Mouse (Mus musculus) midbrain, postnatal 0 days (tissue): ENCODE measurements around the gene Klhdc8b. TPM values are rescaled to one million over a fixed set of nuclear protein-coding genes. Genes with fewer than 3 reads are reported as not detected.

Experiments
- ATAC-seq: fragments of 200-750 bp; cut with Nextera tagmentation; 2 replicates; pipeline ENCODE4 v1.8.0; 2017; ENCODE audit warnings: moderate number of reproducible peaks, mild to moderate bottlenecking, moderate TSS enrichment, moderate library complexity; ENCODE audit not compliant: low FRiP score
- DNase-seq: peaks from one replicate; pipeline ENCODE4 v3.0.0-alpha.2; 2015; ENCODE audit warnings: low spot score
- H3K27ac ChIP-seq: fragments of 300-500 bp; sonication (generic); 2 replicates; pipeline ENCODE4 v1.5.1; 2014; ENCODE audit warnings: low read depth, mild to moderate bottlenecking, low read length, mixed read lengths
- H3K27me3 ChIP-seq: fragments of 300-500 bp; sonication (generic); 2 replicates; pipeline ENCODE4 v1.6.1; 2014; ENCODE audit warnings: low read length, control low read depth, mixed read lengths; ENCODE audit not compliant: insufficient read depth
- H3K36me3 ChIP-seq: fragments of 300-500 bp; sonication (generic); 2 replicates; pipeline ENCODE4 v1.6.1; 2014; ENCODE audit warnings: low read length, control low read depth, mixed read lengths; ENCODE audit not compliant: insufficient read depth
- H3K4me1 ChIP-seq: fragments of 300-500 bp; sonication (generic); 2 replicates; pipeline ENCODE4 v1.6.1; 2014; ENCODE audit warnings: mild to moderate bottlenecking, control low read depth, antibody characterized with exemption, low read length, mixed read lengths; ENCODE audit not compliant: insufficient read depth
- H3K4me2 ChIP-seq: fragments of 300-500 bp; sonication (generic); 2 replicates; pipeline ENCODE4 v1.6.1; 2014; ENCODE audit warnings: low read depth, mild to moderate bottlenecking, low read length, mixed read lengths; ENCODE audit not compliant: poor library complexity, severe bottlenecking
- H3K4me3 ChIP-seq: fragments of 300-500 bp; sonication (generic); 2 replicates; pipeline ENCODE4 v1.5.1; 2014; ENCODE audit warnings: low read depth, mild to moderate bottlenecking, low read length, moderate library complexity
- H3K9ac ChIP-seq: fragments of 300-500 bp; sonication (generic); replicated peaks from 2 replicates; pipeline ENCODE4 v1.6.1; 2014; ENCODE audit warnings: mild to moderate bottlenecking, low read length, moderate library complexity, mixed read lengths; ENCODE audit not compliant: poor library complexity, severe bottlenecking
- H3K9me3 ChIP-seq: fragments of 300-500 bp; sonication (generic); 2 replicates; pipeline ENCODE4 v1.6.1; 2016; ENCODE audit warnings: low read length, control low read depth
- CTCF ChIP-seq: IDR thresholded peaks from 2 replicates; pipeline ENCODE4 v1.5.1; 2016; ENCODE audit warnings: antibody characterized with exemption, mild to moderate bottlenecking
- WGBS: fragments of 180-500 bp; shearing (Covaris S2); extraction: QIAGEN DNeasy Blood & Tissue Kit; methylation state at CpG from one replicate; pipeline ENCODE4 v1.1.7; 2014; 5-methylcytosine and 5-hydroxymethylcytosine counted together
- polyA plus RNA-seq: library from polyadenylated mRNA; unstranded; fragments of >200 nt; fragmentation: Nextera tagmentation; extraction: Ambion mirVana; gene quantifications from 2 replicates; pipeline ENCODE4 v1.2.1, GENCODE M21; 2015
- total RNA-seq: library from RNA; depleted of rRNA; stranded (reverse); fragments of >200 nt; gene quantifications from 2 replicates; pipeline ENCODE4 v1.2.3, GENCODE M21; 2014; rRNA removed

Gene Klhdc8b
- total RNA-seq (82.4 and 86.3 TPM in 2 replicates), polyA plus RNA-seq (56.1 and 59.2 TPM in 2 replicates)

DNA sequence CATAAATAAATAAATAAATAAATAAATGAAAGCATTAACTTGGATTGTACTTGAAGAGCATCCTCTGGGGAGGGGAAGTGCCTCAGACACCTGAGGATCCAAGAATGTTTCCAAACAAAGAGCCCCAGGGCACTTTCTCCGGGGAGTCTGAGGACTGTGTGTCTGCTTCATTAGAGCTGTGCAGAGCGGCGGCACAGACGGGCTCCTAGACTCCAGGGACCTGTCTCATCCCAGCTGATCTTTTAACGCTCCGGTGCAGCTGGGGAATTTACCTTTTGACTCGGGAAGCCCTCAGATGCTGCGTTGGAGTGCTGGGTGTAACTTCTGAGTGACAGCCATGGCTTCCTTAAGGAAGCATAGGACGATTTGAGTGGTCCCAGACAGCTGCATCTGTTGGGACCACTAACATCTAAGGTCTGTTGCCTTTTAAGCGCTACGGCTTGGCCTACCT, at the start of gene Klhdc8b:
Klhdc8b (minus strand) TSS at position 401 of the 451 bp plus-strand sequence.
- no peak for TF ChIP-seq CTCF
- no peaks in the 10 kb centered on the region for H3K27me3 ChIP-seq
- H3K27ac ChIP-seq: peak within 1 kb of the TSS; percentile 80
- peaks cover 6% of the 10 kb centered on the region; the same call in 1 of the 2 replicates for H3K4me1 ChIP-seq
- DNase-seq (no peak), ATAC-seq (no peak)
- no peaks in the 10 kb centered on the region for H3K9me3 ChIP-seq
- H3K4me3 ChIP-seq: peak within 1 kb of the TSS; percentile 85
- peak within 1 kb of the TSS; percentile 84 for H3K9ac ChIP-seq
- WGBS: 24% methylated on average over 11 of the region's 11 CpGs
- H3K4me2 ChIP-seq: peak within 1 kb of the TSS; percentile 75
- peaks cover 19% of the 10 kb centered on the region for H3K36me3 ChIP-seq

DNA sequence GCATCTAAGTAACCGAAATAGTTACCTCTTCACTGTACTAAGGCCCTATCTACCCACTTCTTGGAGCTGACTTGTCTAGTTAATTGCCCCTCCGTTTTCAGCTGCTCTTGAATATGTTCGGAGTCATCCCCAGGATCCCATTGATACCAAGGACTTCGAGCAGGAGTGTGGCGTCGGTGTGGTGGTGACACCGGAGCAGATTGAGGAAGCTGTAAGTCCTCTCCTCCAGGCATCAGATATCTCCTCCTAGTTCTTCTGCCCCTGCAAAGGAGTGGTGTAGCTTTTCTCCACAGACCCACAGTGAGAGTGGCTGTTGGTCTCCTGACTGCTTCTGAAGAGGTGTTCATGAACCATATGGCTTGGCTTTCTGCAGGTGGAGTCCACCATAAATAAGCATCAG, 47.4 kb upstream of the Klhdc8b start:
- Histone ChIP-seq H3K9me3 (no peaks in the 10 kb centered on the region), H3K4me3 (no peak overlapping the region; the same call in 1 of the 2 replicates), H3K27me3 (no peaks in the 10 kb centered on the region), H3K4me2 (peak overlapping the region; percentile 77), H3K4me1 (peaks cover 9% of the 10 kb centered on the region; the same call in 1 of the 2 replicates), H3K27ac (no peak overlapping the region), H3K36me3 (peaks cover 28% of the 10 kb centered on the region), H3K9ac (peak overlapping the region; percentile 55; the same call in 1 of the 2 replicates)
- no peak for TF ChIP-seq CTCF
- ATAC-seq (no peak), DNase-seq (no peak)
- WGBS: 88% methylated on average over 7 of the region's 7 CpGs

GRCm38 (mm10) chr9:108507619-108508434, 46.4 kb upstream of the Klhdc8b start, which contains the start of gene Qars:
TSS of gene Qars (plus strand) at chr9:108507706.
- TF ChIP-seq CTCF: no peak
- peak; percentile 95 for ATAC-seq
- H3K4me3 ChIP-seq: peak within 1 kb of the TSS; percentile 45
- H3K9ac ChIP-seq: peak within 1 kb of the TSS; percentile 55
- under 1% methylated on average over 37 of the region's 37 CpGs for WGBS
- H3K27me3 ChIP-seq: no peaks in the 10 kb centered on the region
- H3K27ac ChIP-seq: peak within 1 kb of the TSS; percentile 53
- DNase-seq: peak; percentile 97
- H3K36me3 ChIP-seq: peaks cover 25% of the 10 kb centered on the region
- no peaks in the 10 kb centered on the region for H3K9me3 ChIP-seq
- peak within 1 kb of the TSS; percentile 77 for H3K4me2 ChIP-seq
- H3K4me1 ChIP-seq: peaks cover 9% of the 10 kb centered on the region; the same call in 1 of the 2 replicates

DNA sequence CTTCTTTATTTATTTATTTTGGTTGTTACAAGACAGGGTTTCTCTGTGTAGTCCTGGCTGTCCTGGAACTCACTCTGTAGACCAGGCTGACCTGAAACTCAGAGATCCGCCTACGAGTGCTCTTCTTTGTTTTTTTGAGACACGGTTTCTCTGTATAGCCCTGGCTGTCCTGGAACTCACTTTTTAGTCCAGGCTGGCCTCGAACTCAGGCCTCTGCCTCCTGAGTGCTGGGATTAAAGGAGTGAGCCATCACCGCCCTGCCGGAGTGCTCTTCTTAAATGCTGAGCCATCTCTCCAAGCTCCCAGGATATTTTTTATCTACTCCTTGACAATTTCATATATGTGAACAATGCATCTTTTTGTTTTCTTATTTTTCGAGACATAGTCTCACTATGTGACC, 45.5 kb upstream of the Klhdc8b start:
- TF ChIP-seq CTCF: no peak
- H3K27me3 ChIP-seq: no peaks in the 10 kb centered on the region
- DNase-seq (no peak), ATAC-seq (no peak)
- H3K4me2 ChIP-seq: peak overlapping the region; percentile 77; the same call in 1 of the 2 replicates
- peaks cover 17% of the 10 kb centered on the region for H3K36me3 ChIP-seq
- H3K9me3 ChIP-seq: no peaks in the 10 kb centered on the region
- peak overlapping the region; percentile 53; the same call in 1 of the 2 replicates for H3K27ac ChIP-seq
- H3K9ac ChIP-seq: no peak overlapping the region
- 92% methylated on average over 7 of the region's 7 CpGs for WGBS
- peak overlapping the region; percentile 45; the same call in 1 of the 2 replicates for H3K4me3 ChIP-seq
- peaks cover 9% of the 10 kb centered on the region; the same call in 1 of the 2 replicates for H3K4me1 ChIP-seq

GRCm38 (mm10) chr9:108499943-108500342, 38.6 kb upstream of the Klhdc8b start:
- no peak overlapping the region for H3K9ac ChIP-seq

DNA sequence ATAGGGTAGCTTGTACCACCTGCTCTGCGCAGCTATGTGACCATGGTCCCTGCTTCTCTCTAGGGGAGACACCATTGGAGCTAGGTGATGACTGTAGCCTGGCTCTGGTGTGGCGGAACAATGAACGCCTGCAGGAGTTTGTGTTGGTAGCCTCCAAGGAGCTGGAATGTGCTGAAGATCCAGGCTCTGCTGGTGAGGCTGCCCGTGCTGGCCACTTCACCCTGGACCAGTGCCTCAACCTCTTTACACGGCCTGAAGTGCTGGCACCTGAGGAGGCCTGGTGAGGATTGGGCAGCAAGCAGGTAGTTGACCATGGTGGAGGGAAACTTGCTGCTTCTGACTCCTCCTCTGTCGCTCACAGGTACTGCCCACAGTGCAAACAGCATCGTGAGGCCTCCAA, 37.9 kb upstream of the Klhdc8b start:
- H3K36me3 ChIP-seq: peaks cover 79% of the 10 kb centered on the region
- no peak overlapping the region for H3K4me2 ChIP-seq
- no peaks in the 10 kb centered on the region for H3K4me1 ChIP-seq
- no peak for ATAC-seq
- no peak for TF ChIP-seq CTCF
- H3K4me3 ChIP-seq: no peak overlapping the region
- 93% methylated on average over 7 of the region's 7 CpGs for WGBS
- H3K27ac ChIP-seq: no peak overlapping the region
- H3K9ac ChIP-seq: no peak overlapping the region
- no peaks in the 10 kb centered on the region for H3K27me3 ChIP-seq
- no peak for DNase-seq
- H3K9me3 ChIP-seq: no peaks in the 10 kb centered on the region

More at GRCm38 (mm10) chr9:108499943-108500342, 38.6 kb upstream of the Klhdc8b start:
- no peak overlapping the region for H3K4me2 ChIP-seq
- H3K27ac ChIP-seq: no peak overlapping the region
- H3K27me3 ChIP-seq: no peaks in the 10 kb centered on the region
- ATAC-seq (no peak), DNase-seq (no peak)
- no peaks in the 10 kb centered on the region for H3K9me3 ChIP-seq
- H3K4me1 ChIP-seq: no peaks in the 10 kb centered on the region
- peaks cover 72% of the 10 kb centered on the region for H3K36me3 ChIP-seq
- H3K4me3 ChIP-seq: no peak overlapping the region
- WGBS: 96% methylated on average over 15 of the region's 15 CpGs
- no peak for TF ChIP-seq CTCF
